19 mouse cellular contexts compared by ENCODE assay signal in genomic region chr8:11099591-11099855, GRCm38 (mm10).
A peak's percentile ranks its signal among the peaks of the same experiment; 100 is the strongest.
DNase-seq lines count a peak whose midpoint lies in the region; ATAC-seq and TF ChIP-seq lines count a peak whose summit lies in the region.
"Had no signal": no experiment of that assay in that cellular context is flagged by ENCODE, and none has a peak within 500 bp of the region (broad histone marks: within the 10 kb centered on the region; RNA-seq: fewer than 3 reads in every experiment).

No protein-coding gene starts in this region.

- H3K27me3 ChIP-seq in heart, embryonic 13.5 days (replicated peaks): 0 out of 2 replicates have a peak, but pooled peaks cover 3% of the 10 kb centered on the region
- 0 out of 2 replicates have a peak, but pooled peaks cover 9% of the 10 kb centered on the region for H3K27me3 ChIP-seq in heart, embryonic 10.5 days (ENCODE audit: insufficient read depth, poor library complexity, severe bottlenecking)
- no peaks in the 10 kb centered on the region for H3K27me3 ChIP-seq in embryonic facial prominence, embryonic 15.5 days
- H3K27me3 ChIP-seq in kidney, adult 2 months (replicated peaks; ENCODE audit: control insufficient read depth, insufficient read depth, low read length): no peaks in the 10 kb centered on the region
- no peaks in the 10 kb centered on the region for H3K27me3 ChIP-seq in midbrain, embryonic 10.5 days (ENCODE audit: low read depth, poor library complexity, severe bottlenecking)
- H3K27me3 ChIP-seq: neural tube, embryonic 12.5 days had no signal

- H3K36me3 ChIP-seq in heart, embryonic 13.5 days: no peaks in the 10 kb centered on the region
- H3K36me3 ChIP-seq in heart, embryonic 10.5 days: no peaks in the 10 kb centered on the region
- no peaks in the 10 kb centered on the region for H3K36me3 ChIP-seq in embryonic facial prominence, embryonic 15.5 days
- H3K36me3 ChIP-seq in kidney, adult 2 months (ENCODE audit: control insufficient read depth, insufficient read depth, low read length): no peaks in the 10 kb centered on the region
- H3K36me3 ChIP-seq in midbrain, embryonic 10.5 days: no peaks in the 10 kb centered on the region
- H3K36me3 ChIP-seq: neural tube, embryonic 12.5 days had no signal

- H3K4me1 ChIP-seq in heart, embryonic 13.5 days: peaks cover 18% of the 10 kb centered on the region
- H3K4me1 ChIP-seq in heart, embryonic 10.5 days: peaks cover 7% of the 10 kb centered on the region; the same call in 1 of the 2 replicates
- peaks cover 25% of the 10 kb centered on the region for H3K4me1 ChIP-seq in embryonic facial prominence, embryonic 15.5 days
- H3K4me1 ChIP-seq in kidney, adult 2 months (ENCODE audit: control insufficient read depth, insufficient read depth, low read length): peaks cover 4% of the 10 kb centered on the region; the same call in 1 of the 2 replicates
- H3K4me1 ChIP-seq in midbrain, embryonic 10.5 days: peaks cover 12% of the 10 kb centered on the region

- 0 out of 2 replicates have a peak overlapping the region, but pooled peaks have one; percentile 16 for H3K27ac ChIP-seq in heart, embryonic 13.5 days (replicated peaks)
- no peak overlapping the region for H3K27ac ChIP-seq in heart, embryonic 10.5 days
- H3K27ac ChIP-seq in embryonic facial prominence, embryonic 15.5 days (replicated peaks): peak overlapping the region; percentile 79
- no peak overlapping the region for H3K27ac ChIP-seq in kidney, adult 2 months (ENCODE audit: insufficient read depth, low read depth, low read length)
- no peak overlapping the region; the same call in 1 of the 2 replicates for H3K27ac ChIP-seq in midbrain, embryonic 10.5 days (replicated peaks)
- H3K27ac ChIP-seq: hindbrain, embryonic 14.5 days; neural tube, embryonic 12.5 days had no signal

- no peak overlapping the region for H3K4me2 ChIP-seq in heart, embryonic 13.5 days
- no peak overlapping the region for H3K4me2 ChIP-seq in embryonic facial prominence, embryonic 15.5 days (replicated peaks)
- H3K4me2 ChIP-seq: hindbrain, embryonic 14.5 days; neural tube, embryonic 12.5 days had no signal

- no peak overlapping the region for H3K4me3 ChIP-seq in heart, embryonic 13.5 days
- no peak overlapping the region for H3K4me3 ChIP-seq in heart, embryonic 10.5 days
- no peak overlapping the region for H3K4me3 ChIP-seq in embryonic facial prominence, embryonic 15.5 days (replicated peaks)
- no peak overlapping the region for H3K4me3 ChIP-seq in kidney, adult 2 months (ENCODE audit: insufficient read depth, low read depth, low read length)
- no peak overlapping the region for H3K4me3 ChIP-seq in midbrain, embryonic 10.5 days
- H3K4me3 ChIP-seq: neural tube, embryonic 12.5 days had no signal

- ATAC-seq in heart, embryonic 13.5 days (ENCODE audit: extremely low read depth, insufficient number of reproducible peaks, low FRiP score, low TSS enrichment): no peak
- no peak for ATAC-seq in embryonic facial prominence, embryonic 15.5 days (ENCODE audit: insufficient number of reproducible peaks, low FRiP score, low TSS enrichment, low read depth)
- ATAC-seq: forebrain, postnatal 0 days; intestine, embryonic 16.5 days; liver, postnatal 0 days had no signal

- no peak overlapping the region for H3K9ac ChIP-seq in heart, embryonic 13.5 days
- H3K9ac ChIP-seq in embryonic facial prominence, embryonic 15.5 days: no peak overlapping the region
- H3K9ac ChIP-seq: forebrain, postnatal 0 days; hindbrain, embryonic 14.5 days; liver, postnatal 0 days; neural tube, embryonic 12.5 days had no signal

- H3K9me3 ChIP-seq in heart, embryonic 13.5 days: no peaks in the 10 kb centered on the region
- no peaks in the 10 kb centered on the region for H3K9me3 ChIP-seq in heart, embryonic 10.5 days
- no peaks in the 10 kb centered on the region for H3K9me3 ChIP-seq in embryonic facial prominence, embryonic 15.5 days (replicated peaks)
- H3K9me3 ChIP-seq in midbrain, embryonic 10.5 days (replicated peaks): no peaks in the 10 kb centered on the region
- H3K9me3 ChIP-seq: neural tube, embryonic 12.5 days had no signal

- 70% methylated on average over 3 of the region's 3 CpGs for WGBS in heart, embryonic 13.5 days
- WGBS in heart, embryonic 10.5 days: 79% methylated on average over 3 of the region's 3 CpGs
- WGBS in embryonic facial prominence, embryonic 15.5 days: 49% methylated on average over 3 of the region's 3 CpGs
- 93% methylated on average over 3 of the region's 3 CpGs for whole genome bisulfite sequencing in kidney, adult 2 months
- WGBS in midbrain, embryonic 10.5 days: 80% methylated on average over 3 of the region's 3 CpGs

- no peak for TF ChIP-seq CTCF in kidney, adult 2 months (conservative IDR thresholded peaks at IDR 0.05; ENCODE audit: insufficient read depth, insufficient read length, low read depth, low read length)

- no peak for DNase-seq in heart, embryonic 10.5 days (ENCODE audit: low spot score)
- DNase-seq in layer of hippocampus, adult 9-11 months: peak; percentile 64
- no peak for DNase-seq in kidney, adult 2 months
- no peak for DNase-seq in midbrain, embryonic 10.5 days (ENCODE audit: low spot score)
- DNase-seq in embryo, embryonic 11 days: no peak
- DNase-seq: adrenal gland, adult 8-10 months; cerebellum, adult 18-20 months; forebrain, postnatal 0 days; gastrocnemius, postnatal 25 days; heart, postnatal 10 days; kidney, postnatal 14 days; liver; liver, postnatal 0 days; right cerebral cortex, postnatal 14 days had no signal

- no peak for TF ChIP-seq POLR2A in kidney, adult 2 months (IDR thresholded peaks at IDR 0.05; ENCODE audit: low read depth, low read length)

Comparison
In these comparisons a context has a peak if more than half of its experiments do, and no peak if none do; other contexts are left out.
1. H3K27ac ChIP-seq: peak in heart, embryonic 13.5 days (single experiment) and embryonic facial prominence, embryonic 15.5 days (single experiment); none in heart, embryonic 10.5 days (single experiment), kidney, adult 2 months (single experiment) and midbrain, embryonic 10.5 days (single experiment).